Mouse (Mus musculus) intestine, embryonic 14.5 days (tissue): ENCODE results near the gene Pdzk1ip1. TPM values are rescaled to one million over a fixed set of nuclear protein-coding genes. Genes with fewer than 3 reads are reported as not detected.

Experiments
- ATAC-seq: fragments of 200-750 bp; cut with Nextera tagmentation; replicated peaks from 2 replicates; pipeline ENCODE4 v1.8.0; 2017; ENCODE audit warnings: low read depth, moderate number of reproducible peaks, moderate TSS enrichment, moderate library complexity; ENCODE audit not compliant: low FRiP score, low TSS enrichment
- DNase-seq: peaks from one replicate; pipeline ENCODE4 v3.0.0-alpha.2; 2018; ENCODE audit warnings: low spot score
- H3K27ac ChIP-seq: fragments of 300-500 bp; sonication (generic); 2 replicates; pipeline ENCODE4 v1.5.1; 2014; ENCODE audit warnings: low read depth, mild to moderate bottlenecking, control low read depth
- H3K27me3 ChIP-seq: fragments of 300-500 bp; sonication (generic); replicated peaks from 2 replicates; pipeline ENCODE4 v1.6.1; 2014; ENCODE audit warnings: low read length, control low read depth; ENCODE audit not compliant: control insufficient read depth, insufficient read depth
- H3K36me3 ChIP-seq: fragments of 300-500 bp; sonication (generic); 2 replicates; pipeline ENCODE4 v1.6.1; 2014; ENCODE audit warnings: low read length, control low read depth; ENCODE audit not compliant: control insufficient read depth, insufficient read depth
- H3K4me1 ChIP-seq: fragments of 300-500 bp; sonication (generic); replicated peaks from 2 replicates; pipeline ENCODE4 v1.6.1; 2014; ENCODE audit warnings: low read length, control low read depth, mixed read lengths; ENCODE audit not compliant: control insufficient read depth, insufficient read depth
- H3K4me2 ChIP-seq: fragments of 300-500 bp; sonication (generic); 2 replicates; pipeline ENCODE4 v1.6.1; 2014; ENCODE audit warnings: low read length
- H3K4me3 ChIP-seq: fragments of 300-500 bp; sonication (generic); 2 replicates; pipeline ENCODE4 v1.5.1; 2014; ENCODE audit warnings: low read depth, low read length, control low read depth, mixed read lengths
- H3K9ac ChIP-seq: fragments of 300-500 bp; sonication (generic); 2 replicates; pipeline ENCODE4 v1.6.1; 2014; ENCODE audit warnings: mild to moderate bottlenecking, low read length
- H3K9me3 ChIP-seq: fragments of 300-500 bp; sonication (generic); 2 replicates; pipeline ENCODE4 v1.6.1; 2016; ENCODE audit warnings: low read length, control low read depth; ENCODE audit not compliant: control insufficient read depth
- WGBS: fragments of 180-500 bp; shearing (Covaris S2); extraction: QIAGEN DNeasy Blood & Tissue Kit; methylation state at CpG from one replicate; pipeline ENCODE4 v1.1.7; 2014; 5-methylcytosine and 5-hydroxymethylcytosine counted together
- polyA plus RNA-seq: library from polyadenylated mRNA; unstranded; fragments of >200 nt; fragmentation: Nextera tagmentation; extraction: Ambion mirVana; gene quantifications from 2 replicates; pipeline ENCODE4 v1.2.1, GENCODE M21; 2014

Pdzk1ip1 gene
- polyA plus RNA-seq, 1 experiment from 2014 or later, result 50.5 TPM

GRCm38 (mm10) chr4:115095671-115096434 lies 7.3 kb downstream of the Pdzk1ip1 start:
- H3K36me3 ChIP-seq, result no peaks in the 10 kb centered on the region
- ATAC-seq, result peak; percentile 93
- 0 out of 2 replicates have a peak overlapping the region, but pooled peaks have one; percentile 0 for H3K9ac ChIP-seq
- peaks cover 25% of the 10 kb centered on the region; the same call in 1 of the 2 replicates for H3K27me3 ChIP-seq
- peak overlapping the region; percentile 27 for H3K4me3 ChIP-seq
- WGBS, result under 1% methylated on average over 21 of the region's 31 CpGs
- H3K9me3 ChIP-seq, result no peaks in the 10 kb centered on the region
- H3K4me2 ChIP-seq, result peak overlapping the region; percentile 56
- no peaks in the 10 kb centered on the region for H3K4me1 ChIP-seq
- peak overlapping the region; percentile 60 for H3K27ac ChIP-seq
- peak; percentile 80 for DNase-seq

GRCm38 (mm10) chr4:115096435-115097145 lies 8.1 kb downstream of the Pdzk1ip1 start:
- Histone ChIP-seq H3K27ac (peak overlapping the region; percentile 54), H3K27me3 (peaks cover 25% of the 10 kb centered on the region; the same call in 1 of the 2 replicates), H3K9ac (no peak overlapping the region), H3K9me3 (no peaks in the 10 kb centered on the region), H3K4me3 (peak overlapping the region; percentile 27; the same call in 1 of the 2 replicates), H3K4me1 (no peaks in the 10 kb centered on the region), H3K4me2 (peak overlapping the region; percentile 56), H3K36me3 (no peaks in the 10 kb centered on the region)
- ATAC-seq, result peak; percentile 21; the same call in 1 of the 2 replicates
- 12% methylated on average over 11 of the region's 11 CpGs for WGBS
- no peak for DNase-seq

- Histone ChIP-seq H3K9ac (no peak overlapping the region), H3K4me1 (no peaks in the 10 kb centered on the region), H3K4me3 (no peak overlapping the region), H3K4me2 (peak overlapping the region; percentile 56), H3K36me3 (no peaks in the 10 kb centered on the region), H3K27me3 (peaks cover 25% of the 10 kb centered on the region; the same call in 1 of the 2 replicates), H3K27ac (no peak overlapping the region), H3K9me3 (no peaks in the 10 kb centered on the region)
- 0 out of 2 replicates have a peak, but pooled peaks have one; percentile 17 for ATAC-seq
- DNase-seq, result peak; percentile 63
- 1% methylated on average over 6 of the region's 6 CpGs for WGBS
Measured at GRCm38 (mm10) chr4:115097146-115097496, 8.6 kb downstream of the Pdzk1ip1 start.

GRCm38 (mm10) chr4:115101682-115102081 lies 13.2 kb downstream of the Pdzk1ip1 start:
- ATAC-seq (no peak), DNase-seq (peak; percentile 82)
- Histone ChIP-seq H3K27ac (no peak overlapping the region), H3K9ac (no peak overlapping the region), H3K27me3 (peaks cover 11% of the 10 kb centered on the region; the same call in 1 of the 2 replicates), H3K36me3 (no peaks in the 10 kb centered on the region), H3K4me3 (no peak overlapping the region), H3K4me2 (no peak overlapping the region), H3K4me1 (no peaks in the 10 kb centered on the region), H3K9me3 (no peaks in the 10 kb centered on the region)
- 29% methylated on average over 6 of the region's 6 CpGs for WGBS

GRCm38 (mm10) chr4:115103510-115103909 lies 15.0 kb downstream of the Pdzk1ip1 start:
- Histone ChIP-seq H3K27ac (no peak overlapping the region), H3K9ac (no peak overlapping the region), H3K27me3 (no peaks in the 10 kb centered on the region), H3K4me2 (no peak overlapping the region), H3K36me3 (no peaks in the 10 kb centered on the region), H3K4me1 (no peaks in the 10 kb centered on the region), H3K9me3 (no peaks in the 10 kb centered on the region), H3K4me3 (no peak overlapping the region)
- no peak for DNase-seq
- WGBS, result 55% methylated on average over 4 of the region's 4 CpGs
- no peak for ATAC-seq

- H3K36me3 ChIP-seq, result no peaks in the 10 kb centered on the region
- H3K4me1 ChIP-seq, result no peaks in the 10 kb centered on the region
- WGBS, result 68% methylated on average over 2 of the region's 2 CpGs
- no peak overlapping the region for H3K9ac ChIP-seq
- H3K27me3 ChIP-seq, result no peaks in the 10 kb centered on the region
- H3K4me3 ChIP-seq, result no peak overlapping the region
- ATAC-seq (no peak), DNase-seq (no peak)
- H3K4me2 ChIP-seq, result no peak overlapping the region
- H3K9me3 ChIP-seq, result no peaks in the 10 kb centered on the region
- H3K27ac ChIP-seq, result no peak overlapping the region
Measured at GRCm38 (mm10) chr4:115111167-115111566, 22.7 kb downstream of the Pdzk1ip1 start.

GRCm38 (mm10) chr4:115113266-115113665 lies 24.8 kb downstream of the Pdzk1ip1 start:
- no peak overlapping the region for H3K27ac ChIP-seq
- H3K27me3 ChIP-seq, result no peaks in the 10 kb centered on the region
- no peak overlapping the region for H3K4me3 ChIP-seq
- H3K4me2 ChIP-seq, result no peak overlapping the region
- no peaks in the 10 kb centered on the region for H3K4me1 ChIP-seq
- 29% methylated on average over 5 of the region's 5 CpGs for WGBS
- H3K9me3 ChIP-seq, result no peaks in the 10 kb centered on the region
- DNase-seq, result no peak
- no peak for ATAC-seq
- H3K9ac ChIP-seq, result no peak overlapping the region
- no peaks in the 10 kb centered on the region for H3K36me3 ChIP-seq

- 79% methylated on average over 3 of the region's 3 CpGs for WGBS
- H3K4me2 ChIP-seq, result no peak overlapping the region
- no peaks in the 10 kb centered on the region for H3K9me3 ChIP-seq
- H3K27me3 ChIP-seq, result no peaks in the 10 kb centered on the region
- H3K27ac ChIP-seq, result no peak overlapping the region
- H3K4me1 ChIP-seq, result no peaks in the 10 kb centered on the region
- no peak for ATAC-seq
- no peaks in the 10 kb centered on the region for H3K36me3 ChIP-seq
- DNase-seq, result no peak
- no peak overlapping the region for H3K9ac ChIP-seq
- no peak overlapping the region for H3K4me3 ChIP-seq
Measured at GRCm38 (mm10) chr4:115119642-115120041, 31.1 kb downstream of the Pdzk1ip1 start.
